Mouse (Mus musculus): ENCODE measurements around the gene A130010J15Rik. TPM values are rescaled to one million over a fixed set of nuclear protein-coding genes. Genes with fewer than 3 reads are reported as not detected.

A130010J15Rik gene
- polyA plus RNA-seq (2012; rRNA removed; ENCODE audit: low replicate concordance): 2.8 and 4.1 TPM in 2 replicates

GRCm38 (mm10) chr1:193167746-193168145, at the start of gene A130010J15Rik:
Gene A130010J15Rik (plus strand): TSS chr1:193168046.

GRCm38 (mm10) chr1:193129786-193130455, 37.9 kb upstream of the A130010J15Rik start, which contains the start of gene Diexf:
Gene Diexf (minus strand): TSS chr1:193130272.

GRCm38 (mm10) chr1:193152872-193153271, 15.0 kb upstream of the A130010J15Rik start, which contains the start of gene Irf6:
Gene Irf6 (plus strand): TSS chr1:193153111.

GRCm38 (mm10) chr1:193201383-193201778, 33.5 kb downstream of the A130010J15Rik start, which contains the start of gene Traf3ip3:
Gene Traf3ip3 (minus strand): TSS chr1:193201703.

GRCm38 (mm10) chr1:193207503-193207902, 39.7 kb downstream of the A130010J15Rik start, which contains the start of gene Lamb3:
Gene Lamb3 (plus strand): TSS chr1:193207699.

Other genes with a start within 250 kb of the A130010J15Rik start
- gene Syt14, start 132.3 kb upstream of the A130010J15Rik start, polyA plus RNA-seq (2012; rRNA removed; ENCODE audit: low replicate concordance): 0.10 and 0.27 TPM in 2 replicates
- gene Diexf, start 37.8 kb upstream of the A130010J15Rik start, polyA plus RNA-seq (2012; rRNA removed; ENCODE audit: low replicate concordance): 14.7 and 25.0 TPM in 2 replicates
- gene Irf6, start 14.9 kb upstream of the A130010J15Rik start, polyA plus RNA-seq (2012; rRNA removed; ENCODE audit: low replicate concordance): 1.5 and 88.0 TPM in 2 replicates
- 1.3 and 3.4 TPM in 2 replicates for gene Traf3ip3, start 33.7 kb downstream of the A130010J15Rik start, polyA plus RNA-seq (2012; rRNA removed; ENCODE audit: low replicate concordance)
- gene Lamb3, start 39.7 kb downstream of the A130010J15Rik start, polyA plus RNA-seq (2012; rRNA removed; ENCODE audit: low replicate concordance): 3.5 and 12.5 TPM in 2 replicates
- 27.9 and 122 TPM in 2 replicates for gene Hsd11b1, start 96.0 kb downstream of the A130010J15Rik start, polyA plus RNA-seq (2012; rRNA removed; ENCODE audit: low replicate concordance)
- 400 and 1,056 TPM in 2 replicates for gene G0s2, start 105.2 kb downstream of the A130010J15Rik start, polyA plus RNA-seq (2012; rRNA removed; ENCODE audit: low replicate concordance)
- 1.3 and 5.8 TPM in 2 replicates for gene Camk1g, start 202.3 kb downstream of the A130010J15Rik start, polyA plus RNA-seq (2012; rRNA removed; ENCODE audit: low replicate concordance)

All from subcutaneous adipose tissue, adult 2 months (tissue).